Mouse (Mus musculus): ENCODE results near the gene Ston1.

The Ston1 gene

GRCm38 (mm10) chr17:88696656-88697333 lies 99.3 kb downstream of the Ston1 start:
- no peak for DNase-seq

- no peak for DNase-seq
These were observed 103.4 kb downstream of the Ston1 start for GRCm38 (mm10) chr17:88700901-88701300.

GRCm38 (mm10) chr17:88702345-88702744 lies 104.9 kb downstream of the Ston1 start:
- no peak for DNase-seq

GRCm38 (mm10) chr17:88703112-88703511 lies 105.6 kb downstream of the Ston1 start:
- no peak for DNase-seq

- no peak for DNase-seq
These were observed 108.8 kb downstream of the Ston1 start for GRCm38 (mm10) chr17:88706231-88706649.
